Mouse (Mus musculus) lung, adult 2 months (tissue): ENCODE measurements at regions not wholly inside any gene's neighbourhood (a gene's known extent, or its start where the extent isn't known, plus 50 kb on each side); places are given as distances from the start of the nearest gene placed in this dataset.

ENCODE experiments used
- CTCF ChIP-seq: fragments of 200-500 bp; IDR thresholded peaks from 2 replicates; pipeline ENCODE4 v1.5.1; 2011; ENCODE audit warnings: mild to moderate bottlenecking, low read length, control low read depth; ENCODE audit not compliant: insufficient read depth
- POLR2A ChIP-seq: fragments of 200-500 bp; IDR thresholded peaks from 2 replicates; pipeline ENCODE4 v1.6.1; 2011; ENCODE audit warnings: low read depth, mild to moderate bottlenecking, control low read depth, low read length, borderline replicate concordance; ENCODE audit errors: extremely low read depth

GRCm38 (mm10) chr13:99837180-99837579, 63.7 kb downstream of the Cartpt start:
- TF ChIP-seq CTCF (no peak), POLR2A (no peak)
